Mouse (Mus musculus): ENCODE data around the gene Gpr107.

Gpr107 gene

DNA sequence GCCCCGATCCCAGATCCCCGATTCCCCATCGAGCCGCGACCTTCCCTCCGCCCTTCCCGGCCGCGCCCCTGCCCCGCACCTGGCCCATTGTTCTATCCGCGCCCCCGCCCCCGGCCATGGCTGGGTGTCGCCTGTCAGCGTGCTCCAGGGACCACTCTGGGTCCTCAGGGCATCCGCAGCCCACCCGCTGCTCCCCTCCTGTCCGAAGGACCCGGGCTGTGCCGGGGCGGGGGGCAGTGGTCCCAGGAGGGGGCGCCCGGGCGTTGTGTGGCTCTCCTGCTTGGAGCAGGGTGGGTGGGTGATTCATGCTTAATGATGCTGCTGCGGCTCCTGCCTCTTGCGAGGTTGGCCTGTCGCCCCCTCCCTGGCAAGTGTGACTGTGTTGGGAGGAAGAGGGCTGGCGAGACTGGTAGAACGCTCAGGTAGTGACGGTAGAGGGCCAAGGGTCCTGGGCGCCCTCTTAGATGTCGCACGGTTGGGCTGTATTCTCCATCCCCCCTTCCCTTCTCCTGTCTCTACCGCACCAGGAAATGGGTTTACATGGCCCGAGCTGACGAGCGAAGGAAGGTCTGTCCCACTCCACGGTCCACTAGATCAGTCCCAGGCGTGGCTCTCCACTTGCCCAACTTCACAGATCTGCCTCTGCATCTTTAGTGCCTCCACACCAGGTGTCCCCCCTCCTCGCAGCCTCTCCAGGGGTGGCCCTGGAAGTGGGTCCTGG is 94.3 kb downstream of the Gpr107 start:
- DNase-seq = peak; percentile 76 to 80

DNA sequence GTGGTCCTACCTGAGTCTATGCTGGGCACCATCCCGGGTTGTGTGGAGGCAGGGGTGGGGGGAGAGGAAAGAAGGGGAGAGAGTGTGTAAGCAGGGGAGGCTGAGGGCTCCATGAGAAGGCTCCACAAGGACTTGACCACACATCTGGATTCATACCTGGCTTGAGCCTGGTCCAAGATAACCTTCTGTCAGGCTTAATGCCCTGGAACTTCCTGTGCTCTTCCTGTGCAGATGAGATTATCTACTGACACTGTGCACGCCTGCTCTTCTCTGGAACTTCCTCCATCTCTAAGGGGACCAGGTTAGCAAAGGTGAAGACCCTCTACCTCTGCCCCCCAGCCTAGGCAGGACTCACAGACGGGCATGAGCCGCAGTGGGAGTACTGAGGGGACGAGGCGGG is 96.7 kb downstream of the Gpr107 start:
- no peak for DNase-seq

DNA sequence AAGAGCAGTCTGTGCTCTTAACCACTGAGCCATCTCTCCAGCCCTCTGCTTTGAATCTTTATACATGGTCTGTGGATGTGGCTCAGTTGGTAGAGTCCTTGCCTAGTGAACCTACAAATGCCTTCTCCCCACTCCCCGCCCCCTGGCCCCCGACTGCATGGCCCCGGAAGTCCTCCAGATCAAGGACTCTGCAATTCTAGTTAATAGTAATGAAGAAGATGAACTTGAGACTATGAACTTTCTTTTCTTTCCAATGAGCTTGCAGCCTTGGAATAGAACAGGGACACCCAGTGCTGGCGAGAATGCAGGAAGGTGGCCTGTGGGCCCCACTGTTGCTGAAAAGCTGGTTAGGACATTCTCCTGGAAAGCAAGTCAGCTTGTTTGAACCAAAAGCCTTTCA is 100.1 kb downstream of the Gpr107 start:
- DNase-seq = no peak

DNA sequence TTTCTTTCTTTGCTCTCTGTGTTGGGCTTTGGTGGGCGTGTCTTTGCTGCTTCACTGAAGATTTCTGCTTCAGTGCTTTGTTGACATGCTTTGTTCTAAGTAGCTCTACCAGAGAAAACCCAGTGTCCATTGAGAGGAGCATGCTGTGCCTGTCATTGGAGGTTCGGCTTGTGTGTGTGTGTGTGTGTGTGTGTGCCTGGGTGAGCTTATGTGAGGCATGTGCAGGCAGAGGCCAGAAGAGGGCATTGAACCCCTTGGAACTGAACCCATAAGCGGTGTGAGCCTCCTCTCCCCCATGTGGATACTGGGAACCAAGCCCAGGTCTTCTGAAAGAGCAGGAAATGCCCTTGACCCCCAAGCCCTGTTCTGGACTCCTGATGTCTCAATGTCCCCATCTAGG is 101.3 kb downstream of the Gpr107 start:
- peak in 1 of 2 experiments; percentile 57 for DNase-seq

DNA sequence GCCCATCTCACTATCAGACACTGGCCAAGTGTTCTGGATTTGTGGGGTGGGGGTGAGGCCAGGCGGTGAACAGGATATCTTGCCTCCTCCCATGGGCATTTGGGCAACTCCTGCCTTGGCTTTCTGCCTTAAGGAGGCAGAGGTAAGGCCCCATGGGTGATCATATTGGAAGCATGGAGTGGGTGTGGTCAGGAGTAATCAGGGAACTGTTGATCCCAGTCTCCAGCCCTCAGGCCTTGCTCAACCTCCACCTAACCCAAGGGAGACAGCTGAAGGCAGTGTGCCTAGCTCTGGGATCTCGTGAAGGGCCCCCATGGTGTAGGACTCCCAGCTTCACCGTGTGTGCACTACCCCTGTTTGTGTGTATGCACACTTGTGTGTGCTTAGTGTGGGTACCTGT is 102.7 kb downstream of the Gpr107 start:
- DNase-seq = no peak

DNA sequence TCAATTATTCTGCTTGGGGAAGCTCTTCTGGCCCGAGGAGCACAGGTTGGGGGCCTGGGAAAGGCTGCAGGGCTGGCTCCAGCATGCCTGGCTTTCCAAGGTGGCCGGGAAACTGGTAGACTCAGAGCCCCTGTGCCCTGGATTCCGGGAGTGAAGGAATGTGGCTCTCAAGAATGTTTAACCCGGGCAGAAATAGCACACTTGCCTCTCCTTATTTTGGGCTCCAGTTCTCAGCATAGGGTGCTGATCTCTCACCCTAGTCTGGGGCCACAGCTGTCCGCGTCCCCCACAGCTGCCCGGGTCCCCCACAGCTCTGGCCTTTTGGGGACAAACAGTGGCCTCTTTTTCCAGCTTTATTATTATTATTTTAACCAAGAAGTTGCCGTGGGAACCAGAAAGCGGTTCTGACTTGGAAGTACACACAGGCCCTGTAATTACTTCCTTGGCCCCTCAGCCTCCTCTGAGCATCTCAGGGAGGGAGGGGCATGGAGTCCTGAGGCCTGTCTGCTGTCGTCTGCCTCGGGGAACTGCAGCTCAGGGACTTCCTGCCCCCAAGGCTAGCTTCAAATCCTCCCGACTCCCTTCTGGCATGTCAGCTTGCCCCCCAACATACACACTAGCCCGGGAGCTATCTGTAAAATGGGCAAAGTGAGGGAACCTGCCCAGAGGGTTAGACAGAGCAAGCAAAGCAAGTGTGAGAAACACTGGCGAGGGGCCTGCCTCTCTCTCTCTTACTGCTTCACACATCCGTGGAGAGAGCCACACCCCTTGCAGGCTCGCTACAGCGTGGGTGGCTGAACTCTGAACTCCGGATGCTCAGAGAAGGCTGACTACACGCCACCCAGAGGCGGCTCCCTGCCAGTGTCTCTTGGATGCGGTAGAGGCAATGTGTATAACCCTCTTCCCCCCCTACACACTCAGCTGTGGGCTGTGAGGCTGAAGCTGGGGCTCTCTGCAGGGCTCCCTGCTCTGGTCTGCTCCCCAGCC is 104.1 kb downstream of the Gpr107 start:
- DNase-seq = peak; percentile 70 to 78

DNA sequence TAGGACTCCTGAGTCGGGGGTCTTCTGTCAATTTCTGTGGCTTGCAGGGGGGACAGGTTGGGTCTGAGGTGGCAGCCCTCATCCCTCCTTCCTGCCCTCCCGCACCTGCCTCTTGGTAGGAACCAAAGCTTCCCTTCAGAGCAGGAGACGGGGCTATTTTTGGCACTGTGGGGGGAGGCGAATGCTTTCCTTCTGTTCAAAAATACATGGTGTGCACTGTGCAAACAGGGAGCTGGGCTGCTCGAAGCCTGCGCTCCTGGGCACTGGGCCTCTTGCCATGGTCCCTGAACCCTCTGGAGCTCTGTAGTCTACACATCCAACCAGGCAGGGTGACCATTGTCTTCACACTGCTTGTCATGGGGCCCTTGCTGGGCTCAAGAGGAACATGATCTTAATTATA is 105.0 kb downstream of the Gpr107 start:
- DNase-seq = peak; percentile 75 to 81

DNA sequence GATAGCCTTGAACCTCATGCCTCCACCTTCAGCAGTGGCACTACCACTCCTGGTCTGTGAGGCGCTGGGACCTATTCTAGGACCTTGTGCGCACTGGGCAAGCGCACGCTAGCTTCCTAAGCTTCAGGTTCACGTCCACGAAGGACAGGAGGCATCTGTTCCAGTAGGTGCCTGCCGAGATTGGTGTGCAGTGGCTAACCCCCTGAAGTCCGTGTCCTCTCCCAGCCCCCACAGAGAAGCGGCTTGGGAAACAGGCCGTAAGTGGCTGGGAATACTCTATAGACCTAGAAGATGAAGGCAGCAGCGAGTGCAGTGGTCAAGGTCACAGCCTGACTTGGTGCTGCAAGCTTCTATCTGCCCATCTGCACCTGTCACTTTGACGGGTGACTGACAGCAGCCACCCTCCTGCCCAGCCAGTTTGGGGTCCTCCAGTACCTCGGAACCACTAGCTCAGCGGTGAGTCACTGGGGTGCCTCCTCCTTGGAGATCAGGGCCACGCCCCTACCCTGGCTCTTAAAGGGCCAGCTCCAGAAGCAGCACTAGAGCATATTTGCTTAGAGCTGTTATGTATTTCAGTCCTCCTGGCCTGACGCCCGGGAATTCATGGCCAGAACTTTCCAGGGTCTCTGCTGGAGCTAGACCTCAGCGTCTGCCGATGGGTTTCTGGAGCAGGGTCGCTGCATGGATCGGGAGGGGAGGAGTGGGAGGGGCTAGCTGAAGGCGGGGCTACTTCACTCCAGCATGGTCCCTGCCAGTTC is 106.7 kb downstream of the Gpr107 start:
- DNase-seq = peak; percentile 89 to 91

DNA sequence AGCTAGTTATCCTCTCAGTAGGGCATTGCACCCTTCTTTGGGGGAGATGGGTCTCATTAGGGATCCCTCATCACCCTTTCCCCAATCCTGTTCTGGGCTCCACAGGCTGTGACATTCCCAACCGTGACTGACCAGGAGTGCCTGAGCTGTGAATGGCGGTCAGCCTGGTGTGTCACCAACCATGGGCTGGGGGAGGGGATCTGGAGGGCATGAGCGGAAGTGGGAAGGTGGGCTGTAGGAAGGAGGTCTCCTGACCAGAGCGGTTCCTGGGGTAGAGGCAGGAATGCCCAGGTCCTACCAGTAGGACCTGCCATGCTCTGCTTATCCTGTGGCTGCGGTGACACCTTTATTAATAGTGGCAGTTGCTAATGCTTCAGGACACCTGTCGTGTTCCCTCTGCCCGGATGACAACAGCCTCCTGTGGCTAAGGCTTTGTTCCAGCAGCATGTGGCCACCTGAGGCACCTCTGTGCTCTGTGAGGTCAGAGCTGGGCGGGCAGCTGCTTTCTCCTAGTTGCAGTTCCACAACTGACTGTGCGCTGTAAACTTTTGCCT is 107.3 kb downstream of the Gpr107 start:
- peak in 1 of 2 experiments; percentile 66 for DNase-seq

DNA sequence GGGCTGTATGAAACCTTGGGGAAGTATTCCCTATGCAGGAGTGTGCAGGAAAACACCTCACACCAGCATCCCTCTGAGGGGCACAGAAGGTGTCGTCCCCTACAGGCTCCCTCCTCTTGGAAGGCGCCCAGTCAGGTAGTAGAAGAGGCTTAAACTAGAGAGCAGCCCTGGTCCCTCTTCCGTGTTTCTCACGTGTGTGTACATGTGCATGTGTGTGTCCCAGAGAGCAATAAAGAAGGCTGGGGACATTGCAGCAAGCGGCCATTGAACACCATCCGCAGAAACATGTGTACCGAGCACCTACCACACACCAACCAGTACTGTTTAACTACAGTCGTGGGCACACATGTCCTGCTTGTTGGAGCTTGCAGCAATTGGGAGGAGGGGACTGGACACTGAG is 108.4 kb downstream of the Gpr107 start:
- DNase-seq = no peak

DNA sequence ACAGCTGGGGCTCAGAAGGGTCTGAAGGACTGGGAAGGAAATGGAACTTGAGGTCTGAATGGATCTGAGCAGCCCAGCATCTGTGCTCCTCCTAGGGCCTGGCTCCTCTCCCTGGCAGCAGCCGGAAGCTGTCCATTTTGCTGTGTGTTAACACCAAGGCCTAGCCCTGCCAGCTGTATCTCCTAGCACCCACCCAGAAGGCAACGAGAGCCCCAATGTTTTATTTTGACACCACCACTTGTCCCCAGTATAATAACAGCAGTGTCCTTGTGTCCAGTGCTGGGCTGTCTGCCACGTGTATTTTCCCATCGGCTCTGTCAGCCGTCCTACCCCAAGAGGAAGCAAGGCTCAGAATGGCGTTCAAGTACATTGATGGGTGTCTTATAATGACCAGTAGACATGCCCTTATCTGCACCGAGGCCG is 110.9 kb downstream of the Gpr107 start:
- DNase-seq = peak; percentile 66 to 69

DNA sequence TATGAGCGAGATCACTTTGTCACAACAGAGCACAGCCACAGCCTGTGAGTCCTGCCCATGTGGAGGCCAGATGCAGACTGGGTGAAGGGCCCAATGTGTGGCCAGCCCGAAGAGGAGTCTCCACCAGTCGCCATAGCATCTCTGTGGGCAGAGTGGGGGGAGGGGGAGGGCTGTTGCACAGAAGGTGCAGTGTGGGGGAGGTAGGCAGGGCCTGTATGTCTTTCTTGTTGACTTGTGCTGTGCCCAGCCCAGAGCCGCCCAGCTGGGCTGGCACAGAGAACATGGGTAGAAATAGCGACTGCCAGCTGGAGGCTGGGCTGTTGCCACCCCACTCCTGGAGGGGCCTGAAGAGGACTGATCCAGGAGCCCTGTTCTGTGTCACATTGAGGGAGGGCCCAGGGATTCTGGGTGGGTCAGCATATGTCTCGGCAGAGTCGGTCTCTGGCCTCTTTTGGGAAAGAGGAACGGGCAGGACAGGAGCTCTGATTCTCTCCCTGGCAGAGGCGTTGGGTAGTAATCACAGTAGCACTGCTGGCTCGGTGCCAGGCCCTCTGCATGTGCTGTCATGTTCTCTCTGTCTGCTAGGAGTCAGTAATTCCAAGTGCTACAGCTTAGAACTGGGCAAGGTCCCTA is 111.7 kb downstream of the Gpr107 start:
- peak; percentile 96 to 98 for DNase-seq

DNA sequence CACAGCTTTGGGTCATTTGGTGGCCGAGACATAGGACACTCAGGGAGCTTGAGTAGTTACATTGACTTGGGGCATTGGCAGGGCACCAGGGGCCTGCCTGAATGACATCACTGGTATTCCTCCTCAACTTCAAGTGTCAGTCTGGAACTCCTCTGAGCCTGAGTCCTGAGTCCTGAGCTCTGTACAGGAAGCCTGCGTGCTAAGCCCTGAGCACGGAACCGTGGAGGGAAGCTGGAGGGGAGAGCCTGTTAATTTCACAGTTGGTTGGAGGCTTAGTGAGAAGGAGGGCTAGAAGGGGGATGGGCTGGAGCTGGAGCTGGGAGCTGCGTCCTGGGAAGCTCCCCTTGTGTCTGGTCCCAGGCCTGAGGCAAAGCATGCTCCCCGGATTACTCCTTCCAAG is 115.3 kb downstream of the Gpr107 start:
- DNase-seq = peak in 1 of 2 experiments; percentile 33
